Mouse (Mus musculus): ENCODE measurements around the gene Rbm47. TPM values are rescaled to one million over a fixed set of nuclear protein-coding genes. Genes with fewer than 3 reads are reported as not detected.
A peak's percentile ranks its signal among the peaks of the same experiment; 100 is the strongest.

Rbm47 gene
- total and polyA plus RNA-seq, 2 experiments = 47.4 to 63.5 TPM

- no peaks in the 10 kb centered on the region for H3K4me1 ChIP-seq (ENCODE audit: control insufficient read depth, insufficient read depth, low read length)
- TF ChIP-seq CTCF (IDR thresholded peaks at IDR 0.05; ENCODE audit: low read depth, low read length) = no peak
- TF ChIP-seq POLR2A (IDR thresholded peaks at IDR 0.05; ENCODE audit: extremely low read depth, insufficient read depth, low read length) = no peak
- DNase-seq (ENCODE audit: extremely low read depth, low read depth, low spot score) = no peak
- 89% methylated on average over 12 of the region's 13 CpGs for WGBS
- H3K79me2 ChIP-seq (ENCODE audit: control insufficient read depth, insufficient read depth, low read length) = no peaks in the 10 kb centered on the region
- H3K27me3 ChIP-seq (ENCODE audit: control insufficient read depth, insufficient read depth, low read length) = no peaks in the 10 kb centered on the region
- no peak overlapping the region for H3K27ac ChIP-seq (replicated peaks; ENCODE audit: insufficient read depth, low read depth, low read length)
- no peaks in the 10 kb centered on the region for H3K36me3 ChIP-seq (ENCODE audit: control insufficient read depth, insufficient read depth, low read length)
- H3K4me3 ChIP-seq (ENCODE audit: insufficient read depth, low read depth, low read length) = no peak overlapping the region
- H3K9ac ChIP-seq (ENCODE audit: low read depth, low read length) = no peak overlapping the region
Measured at GRCm38 (mm10) chr5:65975731-65976130, 197.2 kb downstream of the Rbm47 start.

DNA sequence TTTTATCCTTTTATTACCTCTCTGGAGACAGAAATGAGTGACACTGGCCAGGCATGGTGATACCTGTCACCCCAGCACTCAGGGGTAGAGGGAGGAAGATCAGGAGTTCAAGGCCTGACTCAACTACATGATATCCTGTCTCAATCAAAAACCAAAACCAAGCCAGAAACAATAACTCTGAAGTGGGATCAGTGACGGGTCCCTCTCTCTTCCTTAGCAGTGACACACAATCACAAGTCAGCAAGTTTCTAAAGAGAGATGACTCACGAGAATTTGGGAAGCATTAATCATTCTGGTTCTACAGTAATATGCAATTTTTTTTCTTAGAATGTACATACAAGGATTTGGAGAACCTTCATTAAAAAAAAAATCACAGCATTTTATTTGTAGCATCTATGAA, 199.7 kb downstream of the Rbm47 start:
- WGBS = 67% methylated on average over 2 of the region's 2 CpGs
- no peak overlapping the region for H3K9ac ChIP-seq (ENCODE audit: low read depth, low read length)
- no peaks in the 10 kb centered on the region for H3K4me1 ChIP-seq (ENCODE audit: control insufficient read depth, insufficient read depth, low read length)
- TF ChIP-seq POLR2A (IDR thresholded peaks at IDR 0.05; ENCODE audit: extremely low read depth, insufficient read depth, low read length) (no peak), CTCF (IDR thresholded peaks at IDR 0.05; ENCODE audit: low read depth, low read length) (no peak)
- DNase-seq (ENCODE audit: extremely low read depth, low read depth, low spot score) = peak; percentile 24
- no peaks in the 10 kb centered on the region for H3K36me3 ChIP-seq (ENCODE audit: control insufficient read depth, insufficient read depth, low read length)
- no peak overlapping the region for H3K4me3 ChIP-seq (ENCODE audit: insufficient read depth, low read depth, low read length)
- no peaks in the 10 kb centered on the region for H3K79me2 ChIP-seq (ENCODE audit: control insufficient read depth, insufficient read depth, low read length)
- no peak overlapping the region for H3K27ac ChIP-seq (replicated peaks; ENCODE audit: insufficient read depth, low read depth, low read length)
- no peaks in the 10 kb centered on the region for H3K27me3 ChIP-seq (ENCODE audit: control insufficient read depth, insufficient read depth, low read length)

GRCm38 (mm10) chr5:65968004-65968403, 204.9 kb downstream of the Rbm47 start:
- Histone ChIP-seq H3K27me3 (ENCODE audit: control insufficient read depth, insufficient read depth, low read length) (no peaks in the 10 kb centered on the region), H3K4me3 (ENCODE audit: insufficient read depth, low read depth, low read length) (no peak overlapping the region), H3K36me3 (ENCODE audit: control insufficient read depth, insufficient read depth, low read length) (no peaks in the 10 kb centered on the region), H3K4me1 (ENCODE audit: control insufficient read depth, insufficient read depth, low read length) (no peaks in the 10 kb centered on the region), H3K9ac (ENCODE audit: low read depth, low read length) (no peak overlapping the region), H3K27ac (replicated peaks; ENCODE audit: insufficient read depth, low read depth, low read length) (no peak overlapping the region), H3K79me2 (ENCODE audit: control insufficient read depth, insufficient read depth, low read length) (no peaks in the 10 kb centered on the region)
- 93% methylated on average over 3 of the region's 3 CpGs for WGBS
- TF ChIP-seq CTCF (IDR thresholded peaks at IDR 0.05; ENCODE audit: low read depth, low read length) = no peak
- TF ChIP-seq POLR2A (IDR thresholded peaks at IDR 0.05; ENCODE audit: extremely low read depth, insufficient read depth, low read length) = no peak
- DNase-seq (ENCODE audit: extremely low read depth, low read depth, low spot score) = no peak

GRCm38 (mm10) chr5:65967091-65967490, 205.8 kb downstream of the Rbm47 start:
- 70% methylated on average over 12 of the region's 12 CpGs for WGBS
- no peak overlapping the region for H3K27ac ChIP-seq (replicated peaks; ENCODE audit: insufficient read depth, low read depth, low read length)
- TF ChIP-seq CTCF (IDR thresholded peaks at IDR 0.05; ENCODE audit: low read depth, low read length) (no peak), POLR2A (IDR thresholded peaks at IDR 0.05; ENCODE audit: extremely low read depth, insufficient read depth, low read length) (no peak)
- H3K79me2 ChIP-seq (ENCODE audit: control insufficient read depth, insufficient read depth, low read length) = no peaks in the 10 kb centered on the region
- no peak for DNase-seq (ENCODE audit: extremely low read depth, low read depth, low spot score)
- no peaks in the 10 kb centered on the region for H3K36me3 ChIP-seq (ENCODE audit: control insufficient read depth, insufficient read depth, low read length)
- H3K27me3 ChIP-seq (ENCODE audit: control insufficient read depth, insufficient read depth, low read length) = no peaks in the 10 kb centered on the region
- no peaks in the 10 kb centered on the region for H3K4me1 ChIP-seq (ENCODE audit: control insufficient read depth, insufficient read depth, low read length)
- H3K9ac ChIP-seq (ENCODE audit: low read depth, low read length) = no peak overlapping the region
- H3K4me3 ChIP-seq (ENCODE audit: insufficient read depth, low read depth, low read length) = no peak overlapping the region

Other genes starting within 250 kb of the Rbm47 start
- not detected in 2 replicates for gene Chrna9, start 238.2 kb downstream of the Rbm47 start, total RNA-seq (2014; rRNA removed)
- gene Chrna9, start 238.2 kb downstream of the Rbm47 start, polyA plus RNA-seq (2012; rRNA removed) = not detected in 2 replicates
- gene 9130230L23Rik, start 168.8 kb downstream of the Rbm47 start, total RNA-seq (2014; rRNA removed) = 0.65 and 0.67 TPM in 2 replicates
- not detected in 2 replicates for gene 9130230L23Rik, start 168.8 kb downstream of the Rbm47 start, polyA plus RNA-seq (2012; rRNA removed)
- 0.20 and 0.37 TPM in 2 replicates for gene Nsun7, start 86.8 kb upstream of the Rbm47 start, total RNA-seq (2014; rRNA removed)
- 0.05 and 0.15 TPM in 2 replicates for gene Nsun7, start 86.8 kb upstream of the Rbm47 start, polyA plus RNA-seq (2012; rRNA removed)